Mouse (Mus musculus) limb, embryonic 10.5 days (tissue): ENCODE data around the gene Cpn2. TPM values are rescaled to one million over a fixed set of nuclear protein-coding genes. Genes with fewer than 3 reads are reported as not detected.

ENCODE experiments used
- DNase-seq: peaks from one replicate; pipeline ENCODE4 v3.0.0-alpha.2; 2017; ENCODE audit warnings: low spot score
- H3K27ac ChIP-seq: fragments of 300-500 bp; sonication (generic); 2 replicates; pipeline ENCODE4 v1.5.1; 2016; ENCODE audit warnings: mild to moderate bottlenecking
- H3K27me3 ChIP-seq: fragments of 300-500 bp; sonication (generic); 2 replicates; pipeline ENCODE4 v1.6.1; 2016; ENCODE audit warnings: low read depth, mild to moderate bottlenecking; ENCODE audit not compliant: poor library complexity, severe bottlenecking
- H3K36me3 ChIP-seq: fragments of 300-500 bp; sonication (generic); 2 replicates; pipeline ENCODE4 v1.6.1; 2016; ENCODE audit warnings: mild to moderate bottlenecking, moderate library complexity
- H3K4me1 ChIP-seq: fragments of 300-500 bp; sonication (generic); 2 replicates; pipeline ENCODE4 v1.6.1; 2016
- H3K4me3 ChIP-seq: fragments of 300-500 bp; sonication (generic); 2 replicates; pipeline ENCODE4 v1.5.1; 2016; ENCODE audit warnings: mild to moderate bottlenecking, moderate library complexity
- H3K9me3 ChIP-seq: fragments of 300-500 bp; sonication (generic); replicated peaks from 2 replicates; pipeline ENCODE4 v1.6.1; 2016; ENCODE audit warnings: mild to moderate bottlenecking
- WGBS: fragments of 180-500 bp; shearing (Covaris S2); methylation state at CpG from one replicate; pipeline ENCODE4 v1.1.7; 2016; 5-methylcytosine and 5-hydroxymethylcytosine counted together
- polyA plus RNA-seq: library from polyadenylated mRNA; unstranded; fragments of >200 nt; fragmentation: Nextera tagmentation; extraction: Ambion mirVana; gene quantifications from 2 replicates; pipeline ENCODE4 v1.2.1, GENCODE M21; 2016

The Cpn2 gene
- polyA plus RNA-seq, 1 experiment from 2014 or later = not detected

DNA sequence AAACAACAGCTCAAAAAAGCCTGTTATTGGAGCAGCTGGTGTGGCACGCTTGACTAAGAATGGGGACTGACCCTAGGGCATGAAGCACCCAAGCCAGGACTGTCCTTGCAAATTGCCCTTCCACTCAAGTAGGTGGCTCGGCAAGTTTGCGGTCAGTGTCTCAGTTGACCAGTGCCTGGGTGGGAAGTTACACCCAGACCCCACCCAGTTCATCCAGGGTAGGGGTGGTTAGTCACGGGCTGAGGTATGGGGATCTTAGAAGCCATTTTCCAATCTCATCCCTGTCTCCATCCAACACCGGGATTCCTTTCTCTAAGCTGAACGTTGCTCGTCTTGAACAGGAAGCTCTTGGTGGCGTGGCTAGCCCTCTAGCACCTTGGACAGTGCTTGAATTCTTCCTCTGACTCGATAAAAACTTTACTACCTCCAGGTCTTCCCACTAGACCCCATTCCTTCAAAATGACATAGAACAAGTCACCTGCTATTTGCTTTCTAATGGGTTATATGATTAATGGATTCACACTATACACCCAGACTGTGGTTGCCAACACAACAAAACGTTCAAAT is 32.5 kb upstream of the Cpn2 start:
- H3K36me3 ChIP-seq = no peaks in the 10 kb centered on the region
- no peak overlapping the region for H3K4me3 ChIP-seq
- no peak for DNase-seq
- H3K27ac ChIP-seq = no peak overlapping the region
- H3K27me3 ChIP-seq = peaks cover 33% of the 10 kb centered on the region
- H3K4me1 ChIP-seq = no peaks in the 10 kb centered on the region
- H3K9me3 ChIP-seq = no peaks in the 10 kb centered on the region
- WGBS = 65% methylated on average over 10 of the region's 10 CpGs

DNA sequence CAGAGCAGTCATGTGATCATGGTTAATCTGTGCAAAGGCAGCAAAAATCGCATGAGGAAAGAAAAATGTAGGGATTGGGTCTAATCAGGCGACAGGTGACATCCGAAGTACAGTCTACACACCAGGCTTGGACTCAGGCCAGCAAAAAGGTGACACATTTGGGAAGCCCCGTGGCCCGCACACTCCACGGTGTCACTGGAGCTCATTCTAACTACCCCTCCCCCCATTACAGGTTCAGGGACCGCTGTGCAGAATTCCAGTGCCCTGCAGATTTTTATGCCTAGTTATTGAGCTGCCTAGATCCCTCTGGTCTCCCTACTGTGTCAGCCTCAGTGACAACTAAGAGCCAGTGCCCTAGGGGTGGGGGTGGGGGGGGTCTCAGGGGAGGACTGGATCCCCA is 30.2 kb upstream of the Cpn2 start:
- no peak overlapping the region for H3K4me3 ChIP-seq
- no peaks in the 10 kb centered on the region for H3K9me3 ChIP-seq
- 0 out of 2 replicates have a peak, but pooled peaks cover 10% of the 10 kb centered on the region for H3K27me3 ChIP-seq
- H3K4me1 ChIP-seq = no peaks in the 10 kb centered on the region
- 90% methylated on average over 7 of the region's 7 CpGs for WGBS
- peak; percentile 24 for DNase-seq
- H3K27ac ChIP-seq = no peak overlapping the region
- H3K36me3 ChIP-seq = no peaks in the 10 kb centered on the region

DNA sequence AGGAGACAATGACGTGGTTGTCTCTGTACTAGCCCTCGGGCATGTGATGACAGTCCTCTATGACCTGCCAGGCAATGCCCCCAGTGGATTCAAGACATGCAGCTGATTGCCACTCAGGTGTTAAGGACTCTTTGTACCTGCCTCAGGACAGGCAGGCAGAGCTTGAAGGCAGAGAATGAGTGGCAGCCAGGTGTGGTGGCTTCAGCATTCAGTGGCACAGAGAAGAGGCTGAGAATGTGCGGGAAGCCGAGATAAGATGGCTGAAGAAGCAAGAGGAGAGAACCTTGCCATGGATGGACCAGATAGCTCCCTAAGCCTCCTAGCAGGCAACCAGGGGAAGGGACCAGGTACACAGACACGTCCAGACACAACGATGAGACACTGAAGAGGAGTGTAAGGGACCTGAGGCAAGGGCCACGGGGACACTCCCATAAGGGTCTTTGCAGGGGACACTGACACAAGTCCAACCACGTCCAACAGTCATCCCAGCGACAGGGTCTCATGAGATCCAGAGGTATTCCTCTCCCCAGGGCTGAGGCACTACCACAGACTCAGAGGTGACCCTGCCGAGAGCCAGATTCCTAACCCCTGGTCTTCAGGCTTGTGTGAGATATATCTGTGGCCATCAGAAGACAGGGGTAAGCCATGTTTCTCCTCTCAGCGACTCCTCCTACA is 29.4 kb upstream of the Cpn2 start:
- H3K4me3 ChIP-seq = no peak overlapping the region
- DNase-seq = peak; percentile 24
- no peaks in the 10 kb centered on the region for H3K36me3 ChIP-seq
- H3K9me3 ChIP-seq = no peaks in the 10 kb centered on the region
- no peaks in the 10 kb centered on the region for H3K4me1 ChIP-seq
- 89% methylated on average over 11 of the region's 11 CpGs for whole genome bisulfite sequencing
- 0 out of 2 replicates have a peak, but pooled peaks cover 7% of the 10 kb centered on the region for H3K27me3 ChIP-seq
- no peak overlapping the region for H3K27ac ChIP-seq

DNA sequence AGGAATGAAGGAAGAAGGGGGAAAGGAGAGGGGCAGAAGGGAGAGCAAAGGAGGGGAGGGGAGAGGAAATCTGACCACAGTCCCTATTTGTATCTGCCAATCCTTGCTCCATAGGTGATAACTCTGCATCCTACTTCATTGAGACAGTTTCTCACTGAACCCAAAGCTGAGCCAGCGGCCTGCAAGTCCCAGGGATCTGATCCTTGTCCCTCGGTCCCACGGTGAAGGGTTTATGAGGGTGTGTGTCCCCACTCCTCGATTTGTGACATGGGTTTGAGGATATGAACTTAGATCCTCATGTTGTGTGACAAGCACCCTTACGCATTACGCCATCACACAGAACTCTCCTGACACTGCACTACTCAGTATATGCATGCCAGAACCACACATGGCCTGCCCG is 27.8 kb upstream of the Cpn2 start:
- no peaks in the 10 kb centered on the region for H3K9me3 ChIP-seq
- H3K4me3 ChIP-seq = no peak overlapping the region
- no peak for DNase-seq
- WGBS = 90% methylated on average over 7 of the region's 7 CpGs
- 0 out of 2 replicates have a peak, but pooled peaks cover 4% of the 10 kb centered on the region for H3K27me3 ChIP-seq
- H3K36me3 ChIP-seq = no peaks in the 10 kb centered on the region
- H3K4me1 ChIP-seq = peaks cover 6% of the 10 kb centered on the region; the same call in 1 of the 2 replicates
- no peak overlapping the region for H3K27ac ChIP-seq

DNA sequence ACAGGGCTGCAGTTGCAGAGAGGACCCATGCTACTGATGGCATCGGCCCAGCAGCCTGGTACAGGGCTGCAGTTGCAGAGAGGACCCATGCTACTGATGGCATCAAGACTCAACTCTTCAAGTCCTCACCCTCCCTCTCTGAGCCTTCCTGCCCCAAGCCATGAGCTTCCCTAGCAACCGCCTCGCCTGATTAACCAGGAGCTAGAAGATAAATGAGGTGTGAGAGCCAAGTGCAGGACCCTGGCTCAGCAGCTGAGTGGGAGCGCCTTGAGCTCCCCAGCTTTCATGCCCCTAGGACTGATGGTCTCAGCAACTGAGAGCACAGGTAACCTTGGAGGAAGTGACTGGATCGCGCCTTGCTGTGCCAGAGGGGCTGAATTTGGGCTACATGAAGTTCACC is 23.1 kb upstream of the Cpn2 start:
- WGBS = 65% methylated on average over 6 of the region's 6 CpGs
- no peaks in the 10 kb centered on the region for H3K36me3 ChIP-seq

DNA sequence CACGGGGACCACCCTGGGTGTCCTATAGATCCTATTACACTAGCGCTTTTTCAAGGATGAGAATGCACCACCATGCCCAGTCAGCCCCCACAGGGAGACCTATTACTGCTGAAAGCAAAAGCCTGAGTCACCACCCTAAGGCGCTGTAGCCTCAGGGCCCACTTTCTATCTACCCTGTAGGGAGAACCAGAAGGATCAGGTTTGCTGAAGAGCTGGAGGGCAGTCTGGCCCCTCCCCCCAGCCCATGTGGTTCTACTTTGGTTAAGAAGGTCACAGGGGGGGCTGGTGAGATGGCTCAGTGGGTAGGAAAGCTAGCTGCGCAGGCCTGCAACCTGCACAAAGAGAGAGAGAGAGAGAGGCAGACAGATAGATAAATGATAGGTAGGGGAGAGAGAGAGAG is 18.4 kb upstream of the Cpn2 start:
- H3K27ac ChIP-seq = peak overlapping the region; percentile 47
- H3K9me3 ChIP-seq = no peaks in the 10 kb centered on the region
- 53% methylated on average over 4 of the region's 4 CpGs for WGBS
- DNase-seq = peak; percentile 67
- no peak overlapping the region for H3K4me3 ChIP-seq
- H3K36me3 ChIP-seq = no peaks in the 10 kb centered on the region
- H3K27me3 ChIP-seq = peaks cover 61% of the 10 kb centered on the region
- H3K4me1 ChIP-seq = peaks cover 60% of the 10 kb centered on the region

More for the DNA sequence above, 23.1 kb upstream of the Cpn2 start:
- Histone ChIP-seq H3K9me3 (no peaks in the 10 kb centered on the region), H3K27ac (no peak overlapping the region), H3K4me1 (peaks cover 17% of the 10 kb centered on the region), H3K27me3 (peaks cover 20% of the 10 kb centered on the region; the same call in 1 of the 2 replicates), H3K4me3 (no peak overlapping the region)
- no peak for DNase-seq

DNA sequence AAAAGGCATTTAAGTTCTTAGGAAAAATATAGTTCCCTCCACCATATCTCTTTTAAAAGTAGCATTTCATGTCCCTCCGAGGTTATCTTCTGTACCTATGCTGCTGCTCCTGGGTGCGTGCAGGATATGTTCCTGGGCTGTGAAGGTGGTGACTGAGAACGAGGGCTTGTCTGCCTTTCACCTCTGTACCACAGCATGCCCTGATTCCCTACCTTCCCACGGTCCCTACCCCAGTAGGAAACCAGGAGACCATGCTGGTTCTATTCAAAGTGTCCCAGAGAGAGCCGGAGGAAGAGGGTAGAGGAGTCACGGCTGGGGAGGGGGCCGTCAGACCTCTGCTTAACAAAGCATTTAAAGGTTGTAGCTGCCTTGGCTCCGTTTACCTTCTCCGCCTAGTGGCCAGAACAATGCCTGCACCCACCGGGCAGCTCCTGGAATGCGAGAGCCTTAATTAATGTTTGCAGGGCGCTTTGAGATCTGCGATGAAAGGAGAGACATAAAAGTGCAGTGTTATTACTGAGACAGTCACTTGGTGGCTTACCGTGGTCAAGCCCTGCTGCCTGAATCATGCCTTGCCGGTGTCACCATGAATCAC is 16.5 kb upstream of the Cpn2 start:
- H3K4me3 ChIP-seq = peak overlapping the region; percentile 35
- H3K4me1 ChIP-seq = peaks cover 65% of the 10 kb centered on the region
- H3K27me3 ChIP-seq = peaks cover 60% of the 10 kb centered on the region
- H3K27ac ChIP-seq = peak overlapping the region; percentile 61
- H3K36me3 ChIP-seq = no peaks in the 10 kb centered on the region
- H3K9me3 ChIP-seq = no peaks in the 10 kb centered on the region
- peak; percentile 88 for DNase-seq
- 4% methylated on average over 15 of the region's 15 CpGs for WGBS

DNA sequence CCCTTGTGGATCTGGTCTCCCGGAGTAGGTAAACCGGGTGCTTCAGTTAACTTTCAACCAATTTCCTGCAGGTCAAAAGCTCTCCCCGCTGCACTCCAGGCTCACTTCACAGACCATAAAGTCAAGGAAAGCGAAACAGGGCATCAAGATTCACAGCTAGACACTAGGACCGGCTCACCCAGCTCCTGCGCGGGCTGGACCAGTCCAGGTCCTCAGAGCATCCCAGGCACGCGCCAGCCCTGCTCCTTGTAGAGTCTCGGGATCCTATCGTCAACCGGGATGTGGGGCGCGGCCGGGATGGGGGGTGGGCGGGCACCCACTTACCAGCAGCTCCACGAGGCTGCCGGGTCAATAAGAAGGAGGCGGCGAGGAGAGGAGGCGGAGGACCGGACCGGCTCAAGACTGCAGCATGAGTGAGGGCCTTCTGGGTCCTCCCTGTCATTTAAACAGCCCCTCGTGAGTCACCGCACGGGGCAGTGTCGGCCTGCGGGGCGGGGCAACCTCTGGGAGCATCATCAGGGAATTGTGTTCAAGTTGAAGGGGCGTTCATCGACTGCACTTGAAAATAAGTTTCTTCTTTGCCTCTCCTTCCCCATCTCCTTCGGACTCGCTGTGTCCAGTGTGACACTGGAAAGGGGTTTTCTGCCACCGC is 15.7 kb upstream of the Cpn2 start, which contains the start of gene Lrrc15:
Gene Lrrc15 (minus strand): TSS at position 413 of the 652 bp plus-strand sequence.
- peaks cover 74% of the 10 kb centered on the region for H3K4me1 ChIP-seq
- H3K36me3 ChIP-seq = no peaks in the 10 kb centered on the region
- H3K9me3 ChIP-seq = no peaks in the 10 kb centered on the region
- DNase-seq = peak; percentile 78
- peaks cover 53% of the 10 kb centered on the region for H3K27me3 ChIP-seq
- peak within 1 kb of the TSS; percentile 47 for H3K4me3 ChIP-seq
- WGBS = 6% methylated on average over 34 of the region's 34 CpGs
- peak within 1 kb of the TSS; percentile 61 for H3K27ac ChIP-seq

DNA sequence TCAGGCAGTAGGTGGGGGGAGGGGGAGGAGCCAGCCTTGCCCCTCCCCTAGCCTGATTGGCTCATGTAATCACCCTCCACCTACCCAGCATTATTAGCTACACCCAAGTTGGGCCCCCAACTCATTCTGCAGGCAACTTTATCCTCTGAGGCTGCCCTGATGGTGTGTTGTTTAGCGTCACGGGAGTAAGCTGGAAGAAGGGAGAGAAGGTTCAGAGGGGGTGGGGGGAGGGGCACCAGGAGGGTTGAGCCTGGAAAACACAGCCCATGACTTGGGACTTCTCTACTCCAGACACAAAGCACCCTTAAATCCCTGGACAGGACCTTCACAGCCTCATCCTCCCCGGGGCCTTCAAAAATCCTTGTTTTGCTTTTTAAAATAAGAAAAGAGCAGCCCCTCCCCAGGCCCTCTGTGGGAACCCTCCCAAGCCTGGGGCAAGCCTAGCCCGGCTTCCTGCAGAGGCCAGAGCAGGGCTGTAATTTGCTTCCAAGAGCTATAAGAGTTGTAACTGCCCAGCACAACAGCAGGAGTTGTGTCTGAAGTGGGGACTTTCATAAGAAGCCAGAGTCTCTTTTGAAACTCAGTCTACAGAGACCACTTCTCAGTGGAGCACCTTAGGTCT is 13.5 kb upstream of the Cpn2 start:
- H3K27ac ChIP-seq = peak overlapping the region; percentile 80
- H3K4me1 ChIP-seq = peaks cover 72% of the 10 kb centered on the region
- 6% methylated on average over 4 of the region's 4 CpGs for WGBS
- H3K9me3 ChIP-seq = no peaks in the 10 kb centered on the region
- DNase-seq = peak; percentile 60
- no peaks in the 10 kb centered on the region for H3K36me3 ChIP-seq
- H3K4me3 ChIP-seq = peak overlapping the region; percentile 16
- H3K27me3 ChIP-seq = peaks cover 48% of the 10 kb centered on the region

DNA sequence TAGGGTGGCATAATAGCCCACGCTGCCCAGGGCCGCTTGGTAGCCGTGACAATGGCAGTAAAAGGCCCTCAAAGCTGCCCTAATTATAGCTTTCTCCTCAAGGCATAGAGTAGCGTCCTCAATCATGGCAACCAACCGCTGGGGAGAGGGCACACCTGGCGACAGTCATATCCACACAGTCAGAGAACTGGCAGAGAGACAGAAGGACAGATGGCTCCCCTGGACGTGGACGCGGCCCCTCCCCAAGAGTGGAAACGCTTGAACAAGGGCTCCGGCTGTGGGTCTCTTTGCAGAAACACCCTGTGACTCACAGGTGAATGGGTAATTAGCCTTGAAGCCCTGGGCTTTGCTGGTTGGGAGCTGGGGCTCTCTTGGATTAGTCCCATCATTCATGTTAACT is 11.1 kb upstream of the Cpn2 start:
- H3K27ac ChIP-seq = peak overlapping the region; percentile 70
- peaks cover 24% of the 10 kb centered on the region for H3K27me3 ChIP-seq
- DNase-seq = no peak
- WGBS = 81% methylated on average over 11 of the region's 11 CpGs
- H3K36me3 ChIP-seq = no peaks in the 10 kb centered on the region
- H3K4me1 ChIP-seq = peaks cover 52% of the 10 kb centered on the region
- H3K4me3 ChIP-seq = no peak overlapping the region
- no peaks in the 10 kb centered on the region for H3K9me3 ChIP-seq

DNA sequence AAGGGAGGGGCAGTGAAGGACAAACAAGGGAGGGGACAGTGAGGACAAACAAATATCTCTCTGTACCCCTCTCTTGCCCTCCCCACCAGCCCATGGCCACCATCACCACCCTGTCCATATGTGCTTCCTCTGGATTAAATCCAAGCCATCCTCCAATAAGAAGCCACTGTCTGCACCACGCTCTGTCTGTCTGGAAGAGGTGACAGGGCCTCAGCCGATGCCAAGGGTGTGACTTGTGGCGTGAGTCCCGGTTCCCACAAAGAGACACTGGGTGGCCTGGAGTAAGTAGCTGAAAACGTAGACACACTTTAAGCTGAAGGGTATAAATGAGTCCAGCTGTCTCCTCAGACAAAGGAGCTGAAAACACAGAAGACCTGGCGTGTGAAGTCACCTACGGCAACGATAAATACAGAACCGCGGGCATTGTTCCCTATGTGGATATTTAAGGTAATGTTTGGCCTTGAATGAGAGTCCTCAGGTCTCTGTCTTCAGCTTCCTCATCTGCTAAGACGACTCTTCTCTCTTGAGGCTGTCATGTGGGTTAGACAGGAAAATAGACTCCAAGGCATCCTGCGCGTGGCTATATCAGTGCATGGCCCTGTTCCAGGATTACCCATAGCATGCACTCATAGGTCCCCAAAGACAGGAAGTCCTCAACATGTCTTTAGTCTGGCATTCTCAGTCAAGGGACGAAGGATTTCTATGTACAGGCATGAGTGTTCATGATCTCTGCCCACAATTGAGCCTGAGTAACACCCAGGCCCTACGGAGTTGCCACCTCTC is 8.4 kb upstream of the Cpn2 start:
- 86% methylated on average over 15 of the region's 15 CpGs for WGBS
- H3K4me1 ChIP-seq = peaks cover 49% of the 10 kb centered on the region
- no peaks in the 10 kb centered on the region for H3K36me3 ChIP-seq
- no peak overlapping the region for H3K4me3 ChIP-seq
- no peaks in the 10 kb centered on the region for H3K9me3 ChIP-seq
- peak overlapping the region; percentile 1; the same call in 1 of the 2 replicates for H3K27ac ChIP-seq
- 0 out of 2 replicates have a peak, but pooled peaks cover 3% of the 10 kb centered on the region for H3K27me3 ChIP-seq
- no peak for DNase-seq

DNA sequence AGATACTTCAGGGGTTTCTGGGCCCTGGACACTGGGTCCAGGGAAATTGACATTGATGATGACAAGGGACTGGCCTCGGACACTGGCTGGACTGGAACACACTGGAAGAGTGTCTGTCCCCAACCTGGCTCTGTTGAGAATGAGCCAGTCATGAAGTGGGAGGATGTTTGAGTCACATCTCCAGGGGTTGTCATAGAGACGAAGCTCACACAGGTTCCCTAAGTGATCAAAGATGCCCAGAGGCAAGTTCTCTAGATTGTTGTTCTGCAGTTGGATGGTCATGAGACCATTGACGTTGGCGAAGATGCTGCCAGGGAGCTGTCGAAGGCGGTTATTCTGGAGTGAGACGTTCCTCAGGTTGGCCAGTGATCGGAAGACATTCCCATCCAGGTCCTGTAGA is 5.8 kb upstream of the Cpn2 start:
- H3K4me3 ChIP-seq = no peak overlapping the region
- H3K9me3 ChIP-seq = no peaks in the 10 kb centered on the region
- H3K27me3 ChIP-seq = no peaks in the 10 kb centered on the region
- WGBS = 95% methylated on average over 8 of the region's 8 CpGs
- peaks cover 31% of the 10 kb centered on the region for H3K4me1 ChIP-seq
- H3K27ac ChIP-seq = no peak overlapping the region
- DNase-seq = no peak
- no peaks in the 10 kb centered on the region for H3K36me3 ChIP-seq
